Mouse (Mus musculus) 416B (cell line): Measurements from ENCODE around the gene Gm3646.
A peak's percentile ranks its signal among the peaks of the same experiment; 100 is the strongest.

Experiments used
- DNase-seq: peaks from one replicate; pipeline ENCODE4 v3.0.0; 2011; ENCODE audit warnings: low read depth

Gm3646 gene

DNA sequence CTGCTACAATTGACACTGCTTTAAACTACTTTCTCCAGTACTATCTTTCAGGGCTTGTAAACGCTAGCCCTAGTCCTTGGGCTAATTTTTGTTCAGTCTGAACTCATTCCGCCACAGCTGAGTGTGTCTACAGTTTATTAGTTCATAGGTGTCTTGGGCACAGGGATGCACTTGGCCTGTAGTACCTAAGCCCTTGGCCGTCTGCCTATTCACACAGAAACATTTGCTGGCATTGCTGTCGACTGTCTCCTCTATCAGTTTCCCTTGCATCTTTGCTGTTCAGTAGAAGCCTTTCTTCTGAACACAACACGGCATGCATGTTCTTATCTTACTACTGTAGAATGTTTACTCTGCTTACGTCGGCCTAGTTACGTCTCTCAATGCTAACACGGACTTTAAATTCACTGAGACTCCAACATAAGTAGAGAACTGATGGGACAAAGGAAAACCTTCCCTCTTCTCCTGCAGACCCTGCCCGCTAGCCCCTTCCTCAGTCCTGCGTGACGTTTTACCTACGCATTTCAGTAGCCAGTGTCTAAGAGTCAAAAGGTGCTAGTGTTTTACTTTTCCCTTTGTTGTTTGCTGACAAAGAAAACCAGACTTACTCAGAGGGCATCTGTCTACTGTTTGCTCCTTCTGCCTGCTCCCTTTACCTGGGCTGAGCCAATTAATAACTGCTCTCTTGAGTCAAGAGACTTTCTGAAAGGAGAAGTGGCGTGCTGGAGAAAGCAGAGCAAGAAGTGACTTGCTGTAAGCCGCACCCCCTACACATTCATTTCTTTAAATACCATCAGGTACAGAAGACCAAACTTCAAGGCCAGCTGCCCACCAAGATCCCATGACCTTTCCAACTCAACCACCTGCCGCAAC, 25.8 kb downstream of the Gm3646 start:
- no peak for DNase-seq

DNA sequence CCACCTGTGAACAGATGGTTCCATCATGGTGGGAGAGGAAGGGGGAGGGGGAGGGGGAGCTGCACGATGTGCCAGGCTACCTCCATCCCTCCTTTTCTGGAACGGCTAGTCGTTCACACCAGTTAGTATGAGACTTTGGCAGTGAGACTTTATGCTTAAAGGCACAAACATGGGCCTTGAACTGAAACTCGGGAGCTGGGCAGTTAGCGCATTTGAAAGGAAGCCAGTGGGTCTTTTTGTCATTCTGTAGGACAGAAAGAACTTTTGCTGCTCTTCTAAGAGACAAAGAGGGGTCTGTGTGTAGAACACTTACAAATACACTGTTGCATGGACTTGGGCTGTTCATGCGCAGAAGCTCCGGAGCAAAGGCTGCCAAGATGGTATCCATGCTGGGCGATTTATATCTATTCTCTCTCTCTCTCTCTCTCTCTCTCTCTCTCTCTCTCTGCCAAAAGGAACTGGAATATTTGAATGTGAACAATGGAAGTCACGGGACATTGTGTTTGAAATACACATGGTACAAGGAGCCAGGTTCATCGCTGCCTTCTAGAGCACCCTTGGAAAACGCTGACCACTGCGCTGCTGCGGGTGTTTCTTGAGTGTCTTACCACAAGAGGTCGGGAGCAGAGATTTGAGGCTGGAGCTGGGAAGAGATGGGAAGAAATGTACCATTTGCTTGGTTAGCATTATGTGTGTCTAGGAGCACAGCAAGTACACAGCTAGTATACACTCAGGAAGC, 31.0 kb downstream of the Gm3646 start:
- DNase-seq = no peak

DNA sequence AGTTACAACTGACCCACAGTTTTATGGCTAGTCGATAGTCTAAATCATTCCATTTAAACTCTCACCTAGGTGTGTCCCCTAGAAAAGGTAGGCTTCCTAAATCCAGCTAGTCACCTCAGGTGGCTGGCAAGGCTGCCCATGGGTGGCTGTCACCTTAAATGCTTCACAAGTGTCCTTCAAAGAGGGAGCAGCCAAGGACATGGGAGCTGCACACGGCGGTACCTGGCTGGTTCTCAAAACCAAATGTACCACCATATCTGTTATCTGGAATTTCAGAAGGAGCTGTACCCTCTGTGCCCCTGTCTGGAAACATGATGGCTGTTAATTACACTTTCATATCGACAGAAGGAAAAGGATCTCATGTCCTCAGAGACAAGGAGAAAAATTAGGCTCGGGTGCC, 31.6 kb downstream of the Gm3646 start:
- no peak for DNase-seq

DNA sequence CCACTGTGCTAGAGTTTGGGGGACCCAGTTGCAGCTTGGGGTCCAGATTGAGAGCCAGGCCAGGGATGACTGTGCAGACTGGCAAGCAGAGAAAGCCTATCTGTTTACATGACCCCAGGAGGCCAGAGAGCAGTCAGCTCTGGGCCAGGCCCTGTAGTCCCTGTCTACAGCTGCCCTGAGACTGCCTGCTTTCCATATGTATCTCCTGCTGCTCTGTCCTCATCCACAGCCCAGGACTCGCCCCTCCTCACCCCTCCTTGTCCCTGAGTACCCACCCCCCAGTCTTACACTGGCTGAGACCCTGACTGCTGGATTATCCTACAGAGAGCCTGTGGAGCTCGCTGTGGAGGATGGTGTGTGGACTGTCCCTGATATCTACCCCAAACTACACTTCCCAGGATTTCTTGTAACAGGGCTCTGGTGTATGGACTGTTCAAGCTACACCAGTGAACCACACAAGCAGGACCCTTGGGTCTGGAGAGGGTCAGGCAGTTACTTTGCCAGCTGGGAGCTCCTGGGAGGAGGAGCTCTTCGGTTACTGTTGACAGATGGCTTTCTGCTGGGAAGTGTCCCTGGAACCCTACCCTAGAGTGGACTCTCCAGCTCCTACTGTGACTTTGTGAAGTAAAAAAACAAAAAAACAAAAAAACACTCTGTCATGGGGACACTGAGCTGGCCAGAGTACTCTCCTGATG, 32.6 kb downstream of the Gm3646 start:
- DNase-seq = no peak

DNA sequence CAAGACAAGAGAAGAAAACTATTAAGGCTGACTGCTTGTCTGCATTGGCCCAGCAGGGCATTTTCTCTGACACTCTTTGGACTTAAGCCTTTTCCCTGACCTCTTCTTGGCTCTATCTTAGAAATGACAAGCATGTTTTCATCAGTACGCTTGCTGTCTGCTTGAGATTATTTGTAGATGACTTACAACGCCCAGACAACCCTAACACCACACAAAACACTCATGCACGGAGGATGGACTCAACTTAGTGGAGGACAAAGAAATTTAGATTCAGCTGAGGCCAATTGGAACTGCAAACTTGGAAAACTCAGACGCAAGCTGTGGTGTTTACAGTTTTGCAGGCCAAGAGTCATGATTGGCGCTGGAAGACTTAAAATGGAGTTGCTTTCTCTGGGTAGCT, 34.7 kb downstream of the Gm3646 start:
- DNase-seq = no peak

DNA sequence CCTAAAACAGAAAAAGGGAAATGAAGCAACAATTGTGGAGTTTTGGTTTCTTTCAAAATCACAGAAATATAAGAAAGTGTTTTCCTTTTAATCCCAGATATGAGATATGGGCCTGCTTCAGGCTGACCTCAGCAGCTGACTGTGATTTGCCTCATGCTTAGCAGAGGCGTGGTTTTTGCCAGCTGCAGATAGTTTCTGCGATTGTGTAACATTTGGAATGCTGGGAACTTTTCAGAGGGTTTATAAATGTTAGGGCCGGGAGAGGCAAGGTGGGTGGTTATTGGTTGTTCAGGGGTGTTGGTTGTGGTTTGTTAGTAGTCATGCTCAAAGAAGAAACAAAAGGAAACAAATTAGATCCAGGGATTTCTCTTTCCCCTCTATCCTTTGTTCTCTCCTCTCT, 37.1 kb downstream of the Gm3646 start:
- DNase-seq = peak; percentile 42

DNA sequence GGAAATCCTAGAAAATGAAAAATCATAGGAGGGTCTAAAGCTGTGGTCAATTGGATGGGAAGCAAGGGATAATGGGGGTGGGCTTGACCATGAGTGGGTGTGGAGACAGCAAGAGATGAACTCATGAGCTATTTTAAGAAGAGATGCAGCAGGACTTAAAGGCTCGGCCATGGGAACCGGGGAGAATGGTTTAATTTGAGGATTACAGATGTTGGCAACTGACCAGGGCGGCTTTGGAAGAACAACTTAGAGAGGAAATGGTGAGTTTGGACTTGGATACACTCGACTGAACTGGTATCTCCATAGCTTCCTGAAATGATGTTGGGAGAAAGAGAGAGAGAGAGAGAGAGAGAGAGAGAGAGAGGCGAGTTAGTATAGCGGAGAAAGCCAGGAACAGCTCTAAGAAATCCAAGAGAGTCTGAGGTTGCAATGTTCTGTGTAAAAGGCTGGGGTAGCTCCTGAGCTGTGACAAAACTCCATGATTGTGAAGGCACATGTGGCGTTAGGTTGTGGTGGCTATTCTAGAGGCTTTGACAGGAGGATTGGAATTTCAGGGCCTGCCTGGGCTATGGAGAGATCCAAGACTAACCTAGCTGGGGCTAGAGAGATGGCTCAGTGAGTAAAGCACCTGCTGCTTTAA, 39.2 kb downstream of the Gm3646 start:
- no peak for DNase-seq

DNA sequence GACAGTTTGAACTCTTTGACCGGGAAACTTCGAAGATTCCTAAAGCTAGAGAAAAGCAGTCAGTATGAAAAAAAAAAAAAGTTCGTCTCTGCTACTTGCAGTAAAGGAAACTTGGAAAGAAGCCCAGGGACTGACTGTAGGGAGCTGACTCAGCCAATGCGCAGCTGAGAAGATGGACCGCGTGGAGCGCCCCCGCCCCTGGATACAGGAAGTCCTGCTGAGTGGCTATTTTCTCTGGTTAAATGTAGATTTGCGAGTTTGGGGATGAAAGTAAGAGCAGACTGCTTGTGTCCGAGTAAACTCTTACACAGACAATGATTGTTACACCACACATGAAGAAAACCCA, 43.1 kb downstream of the Gm3646 start:
- peak; percentile 97 for DNase-seq

DNA sequence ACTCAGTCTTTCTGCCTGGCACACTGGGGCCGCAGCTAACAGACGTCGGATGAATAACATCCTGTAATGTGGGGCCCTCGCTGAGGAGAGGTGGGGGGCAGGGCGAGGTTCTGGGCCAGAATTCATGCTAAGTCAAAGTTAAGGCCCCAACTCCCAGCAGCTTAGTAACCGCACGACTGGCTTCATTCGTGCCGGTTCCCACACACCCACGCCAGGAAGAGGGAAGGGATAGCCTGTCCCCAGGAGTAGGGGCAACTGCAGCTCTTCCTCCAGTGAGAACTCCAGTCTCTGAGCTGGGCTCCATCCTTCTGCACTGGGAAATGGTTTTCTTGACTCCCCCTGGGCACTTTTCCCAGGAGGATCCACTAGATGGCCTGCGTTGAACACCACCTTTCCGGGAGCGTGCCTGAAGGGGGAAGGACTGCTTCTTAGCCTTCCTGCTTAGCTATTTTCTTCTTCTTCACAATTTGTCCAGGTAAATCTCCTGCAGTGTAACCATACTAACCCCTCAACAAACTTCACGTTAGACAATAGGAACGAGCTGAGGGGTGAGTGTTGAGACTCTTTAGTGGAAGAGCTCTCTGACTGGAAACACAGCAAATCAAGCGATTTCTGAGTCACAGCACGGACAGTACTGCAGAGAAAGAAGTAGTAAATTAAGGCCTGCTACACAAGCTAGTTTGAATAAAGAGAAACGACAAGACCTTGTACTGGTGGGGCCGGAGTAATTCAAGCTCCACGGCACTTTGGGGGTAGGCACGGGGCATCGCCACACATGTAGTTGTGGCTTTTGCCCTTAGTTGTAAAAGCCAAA, 43.7 kb downstream of the Gm3646 start:
- peak; percentile 94 for DNase-seq

DNA sequence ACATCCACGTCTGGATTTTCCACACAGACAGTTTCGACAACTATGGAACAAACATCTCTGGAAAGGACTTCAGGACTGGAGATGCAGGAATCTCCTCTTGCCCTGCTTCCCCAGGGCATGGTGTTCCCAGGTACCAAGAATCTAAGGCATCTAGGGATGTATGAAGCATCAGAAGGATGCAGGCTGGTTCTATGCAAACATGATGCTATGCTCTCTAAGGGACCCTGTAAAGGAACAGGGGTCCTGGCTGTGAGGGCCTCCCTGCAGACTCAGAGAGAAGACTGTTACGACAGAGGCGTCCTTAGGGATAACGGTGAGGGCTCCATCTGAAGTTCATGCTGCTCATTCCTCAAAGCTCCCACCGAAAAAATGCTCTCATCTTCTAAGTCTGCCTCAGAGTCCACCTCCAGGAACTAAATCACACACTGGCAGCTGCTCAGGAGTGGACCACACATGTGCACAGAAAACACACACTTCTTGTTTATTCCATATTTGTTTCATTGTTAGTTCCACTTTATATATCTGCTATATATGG, 44.9 kb downstream of the Gm3646 start:
- DNase-seq = no peak

DNA sequence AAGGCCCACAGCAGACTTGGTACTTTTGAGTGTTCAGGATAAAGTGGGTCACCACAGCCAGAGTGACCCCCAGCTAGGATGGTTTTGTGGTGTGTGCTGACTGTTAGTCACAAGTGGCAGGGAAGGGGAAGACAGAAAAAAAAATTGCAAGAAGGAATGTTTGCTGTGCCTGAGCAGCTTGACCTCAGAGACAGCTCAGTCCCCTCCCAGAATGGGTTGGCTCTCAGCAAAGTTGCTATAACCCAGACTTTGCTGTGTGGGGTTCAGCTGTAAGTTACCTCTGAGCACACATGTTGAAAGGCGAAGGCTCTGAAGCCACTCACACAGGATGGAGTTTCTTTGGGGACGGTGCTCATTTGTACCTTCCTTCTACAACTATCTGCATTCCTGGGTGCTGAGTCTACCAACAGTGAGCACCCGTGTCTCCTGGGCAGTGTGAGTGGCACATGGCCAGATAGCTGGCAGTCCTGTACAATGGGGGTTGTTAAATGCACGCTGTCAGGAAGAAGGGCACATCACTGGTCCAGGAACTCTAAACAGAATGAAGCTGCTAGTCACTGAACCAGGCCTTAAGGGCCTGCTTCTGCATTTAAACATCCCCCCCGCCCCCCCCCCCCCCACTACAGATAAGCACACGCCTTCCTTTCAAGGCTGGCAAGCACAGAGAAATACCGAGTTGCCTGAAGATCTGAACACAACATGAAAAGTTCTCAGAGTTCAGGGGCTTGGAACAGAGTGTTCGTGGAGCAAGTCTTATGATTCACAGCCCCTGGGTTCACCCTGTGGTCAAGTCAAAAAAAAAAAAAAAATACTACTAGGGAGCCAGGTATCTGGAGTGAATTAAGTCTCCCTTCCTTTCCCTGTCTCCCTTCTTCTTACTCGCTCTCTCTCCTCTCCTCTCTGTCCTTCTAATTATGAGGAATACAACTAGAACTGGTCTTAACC, 45.6 kb downstream of the Gm3646 start:
- DNase-seq = peak; percentile 78

DNA sequence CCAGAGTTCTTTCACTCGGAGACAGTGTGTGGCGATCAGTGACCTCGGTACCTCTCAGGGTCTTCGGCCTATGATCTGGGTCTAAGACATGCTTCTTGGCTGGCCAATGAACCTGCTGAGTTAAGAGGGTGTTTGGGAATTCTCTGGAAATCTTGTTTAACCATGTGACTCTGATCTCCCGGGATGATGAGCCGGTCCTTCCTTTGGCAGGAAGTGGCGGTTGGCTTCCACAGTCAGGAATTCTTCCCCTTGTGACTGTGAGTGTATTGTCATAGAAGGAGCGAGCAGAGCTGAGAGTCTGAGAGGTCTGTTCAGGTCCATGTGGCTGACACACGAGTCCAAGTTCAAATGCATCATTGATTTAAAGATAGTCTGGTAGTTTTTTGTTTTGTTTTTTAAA, 46.9 kb downstream of the Gm3646 start:
- DNase-seq = no peak

DNA sequence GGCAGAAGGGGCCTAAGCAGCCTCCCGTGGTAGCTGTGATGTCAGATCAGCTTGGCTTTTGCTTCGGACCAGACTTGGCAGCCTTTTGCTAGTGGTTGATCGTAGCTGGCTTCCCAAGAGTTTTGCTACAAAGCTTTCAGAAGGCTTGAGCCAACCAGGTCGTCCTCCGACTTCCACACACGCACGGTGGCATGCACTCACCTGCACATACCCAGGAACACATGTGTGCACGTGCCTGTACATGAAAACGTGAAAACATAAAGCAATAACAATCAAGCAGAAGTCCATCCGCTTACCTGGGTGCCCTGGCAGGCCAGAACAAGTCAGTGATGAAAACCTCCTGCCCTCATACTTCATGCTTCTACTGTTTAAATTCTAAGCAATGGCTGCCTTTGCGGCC, 48.2 kb downstream of the Gm3646 start:
- no peak for DNase-seq

DNA sequence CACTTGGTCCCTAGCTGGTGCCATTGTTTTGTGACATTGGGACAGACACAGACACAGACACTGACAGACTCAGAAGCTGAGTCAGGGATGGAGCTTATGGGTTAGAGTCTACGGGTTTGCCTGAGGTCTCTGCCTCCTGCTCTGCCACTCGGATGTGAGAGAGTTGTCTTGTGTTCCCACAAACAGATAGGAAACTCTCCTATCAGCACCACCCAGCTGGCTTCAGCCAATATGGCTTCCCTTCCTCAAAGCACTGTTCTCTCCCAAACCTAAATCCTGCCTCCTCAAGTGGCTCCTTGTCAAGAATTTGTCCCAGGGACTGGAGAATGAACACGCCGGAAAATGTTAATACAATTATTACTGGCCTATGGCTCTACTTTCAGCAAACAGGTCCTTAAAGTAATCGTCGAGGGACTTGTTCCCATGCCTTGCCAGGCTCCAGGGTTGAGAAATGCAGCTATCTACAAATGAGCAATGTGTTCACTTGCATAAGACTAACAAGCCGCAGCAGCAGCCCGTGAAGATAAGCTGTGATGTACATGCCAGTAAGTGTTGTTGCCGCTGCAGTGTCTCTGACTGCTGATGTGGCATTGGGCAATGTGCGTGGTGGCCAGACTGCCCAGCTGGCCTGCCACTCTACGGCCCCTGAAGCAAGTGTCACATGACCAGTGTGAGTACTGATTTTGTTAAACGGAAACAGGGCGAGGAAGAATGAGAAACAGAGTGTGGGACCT, 50.7 kb downstream of the Gm3646 start:
- peak; percentile 91 for DNase-seq
